Mouse (Mus musculus) duodenum, adult 2 months (tissue): ENCODE results near the gene Pip4k2c. TPM values are rescaled to one million over a fixed set of nuclear protein-coding genes. Genes with fewer than 3 reads are reported as not detected.

Experiments used
- polyA plus RNA-seq: library from polyadenylated mRNA; depleted of rRNA; stranded (reverse); fragments of >200 nt; gene quantifications from 2 replicates; pipeline ENCODE4 v1.2.3, GENCODE M21; 2012; ENCODE audit warnings: low replicate concordance; rRNA removed

Gene Pip4k2c
- 17.3 and 27.4 TPM in 2 replicates for polyA plus RNA-seq

DNA sequence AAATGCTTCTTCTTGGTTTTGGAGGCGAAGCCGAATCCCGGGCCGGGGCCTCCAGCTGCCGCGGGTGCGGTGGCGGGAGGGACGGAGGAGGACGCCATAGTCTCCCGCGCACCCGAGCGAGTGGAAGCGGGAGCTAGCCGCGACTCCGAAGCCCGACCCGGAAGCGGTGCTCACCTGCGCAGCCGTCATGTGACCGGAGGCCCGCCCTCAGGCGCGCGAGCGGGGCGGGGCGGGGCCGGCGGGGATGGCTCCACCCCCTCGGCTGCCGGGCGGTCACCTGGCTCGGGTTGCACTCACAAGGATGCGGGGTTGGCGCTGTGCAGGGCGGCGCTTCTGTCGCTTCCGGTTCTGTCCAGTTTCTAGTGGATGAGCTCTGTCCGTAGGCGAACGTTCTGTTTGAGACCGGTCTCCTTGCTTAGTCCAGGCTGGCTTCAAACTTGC is at the start of gene Pip4k2c:
Gene Pip4k2c, minus strand, starts transcription at position 172 of the 441 bp plus-strand sequence.

GRCm38 (mm10) chr10:127195328-127196129 is 15.9 kb downstream of the Pip4k2c start, which contains the start of gene Dtx3:
Gene Dtx3 (minus strand): TSS chr10:127195728.

DNA sequence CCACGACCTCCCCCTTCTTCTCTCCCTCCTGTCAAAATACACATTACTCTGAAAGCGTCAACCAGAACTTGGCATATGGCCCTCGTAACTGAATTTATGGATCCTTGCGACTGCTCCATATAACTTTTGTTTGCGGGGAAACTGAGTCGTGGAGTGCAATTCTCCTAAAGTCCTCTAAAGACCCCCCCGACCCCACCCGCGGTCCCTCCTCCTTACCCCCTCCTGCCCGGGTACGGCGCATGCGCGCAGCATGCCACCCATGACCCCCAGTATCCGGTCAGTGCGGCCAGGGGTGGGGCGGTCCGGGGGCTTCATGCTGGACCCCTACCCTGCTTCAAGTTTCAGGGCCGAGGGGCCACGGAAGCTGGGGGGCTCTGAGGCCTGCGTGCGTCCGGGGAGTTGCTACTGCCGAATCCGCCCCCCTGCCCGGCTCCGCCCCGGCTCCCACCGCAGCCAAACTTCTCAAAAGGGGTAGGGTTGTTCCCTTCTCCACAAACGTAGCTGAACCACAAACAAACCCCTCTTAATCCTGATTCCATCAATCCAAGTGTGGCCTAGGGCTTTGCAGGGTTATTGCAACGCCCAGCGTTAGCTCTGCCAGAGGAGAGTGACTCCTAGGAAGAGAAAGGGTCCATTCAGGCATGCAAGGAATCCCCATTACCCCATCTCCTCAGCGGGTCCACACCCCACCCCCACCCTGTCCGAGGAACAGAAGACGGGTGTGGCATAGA is 21.6 kb downstream of the Pip4k2c start, which contains the start of gene Arhgef25:
Gene Arhgef25, minus strand, starts transcription at position 433 of the 731 bp plus-strand sequence.

DNA sequence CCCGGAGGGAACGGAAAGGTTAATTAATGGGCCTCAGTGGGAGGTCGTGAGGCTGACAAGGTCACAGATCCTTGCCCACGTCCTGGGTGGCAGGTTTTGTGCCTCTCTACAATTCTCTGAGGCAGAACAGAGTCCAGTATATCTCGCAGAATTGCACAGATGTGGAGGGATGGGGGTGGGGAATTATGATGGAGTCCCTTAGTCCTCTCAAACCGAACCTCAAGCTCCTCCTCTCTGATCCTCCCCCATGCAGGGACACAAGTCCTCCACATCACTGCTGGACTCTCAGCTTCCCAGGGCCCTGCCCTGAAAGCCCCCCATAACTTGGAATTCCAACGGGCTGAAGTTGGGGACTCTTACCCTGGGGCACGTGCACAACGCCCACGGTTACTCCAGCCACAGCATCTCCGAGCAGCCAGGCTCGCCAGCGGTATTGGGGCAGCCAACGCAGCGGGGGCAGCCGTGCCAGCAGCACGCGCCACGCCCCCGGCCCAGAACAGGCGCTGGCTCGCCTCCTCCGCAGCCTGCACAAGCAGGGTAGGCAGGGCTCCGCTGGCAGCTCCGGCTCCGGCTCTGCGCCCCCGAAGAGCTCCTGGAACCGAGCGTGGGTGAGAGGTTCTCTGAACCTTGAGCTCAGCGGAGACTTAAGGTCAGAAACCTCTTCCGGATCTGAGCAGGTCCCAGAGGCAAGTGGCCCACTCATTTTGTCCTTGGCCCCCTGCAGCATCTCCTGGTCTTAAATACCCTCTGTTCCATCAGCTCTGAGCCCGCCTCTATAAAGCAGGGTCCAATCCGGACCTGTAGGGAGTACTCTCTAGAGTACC is 31.3 kb downstream of the Pip4k2c start, which contains the start of gene Slc26a10:
Gene Slc26a10, minus strand, starts transcription at position 775 of the 824 bp plus-strand sequence.

DNA sequence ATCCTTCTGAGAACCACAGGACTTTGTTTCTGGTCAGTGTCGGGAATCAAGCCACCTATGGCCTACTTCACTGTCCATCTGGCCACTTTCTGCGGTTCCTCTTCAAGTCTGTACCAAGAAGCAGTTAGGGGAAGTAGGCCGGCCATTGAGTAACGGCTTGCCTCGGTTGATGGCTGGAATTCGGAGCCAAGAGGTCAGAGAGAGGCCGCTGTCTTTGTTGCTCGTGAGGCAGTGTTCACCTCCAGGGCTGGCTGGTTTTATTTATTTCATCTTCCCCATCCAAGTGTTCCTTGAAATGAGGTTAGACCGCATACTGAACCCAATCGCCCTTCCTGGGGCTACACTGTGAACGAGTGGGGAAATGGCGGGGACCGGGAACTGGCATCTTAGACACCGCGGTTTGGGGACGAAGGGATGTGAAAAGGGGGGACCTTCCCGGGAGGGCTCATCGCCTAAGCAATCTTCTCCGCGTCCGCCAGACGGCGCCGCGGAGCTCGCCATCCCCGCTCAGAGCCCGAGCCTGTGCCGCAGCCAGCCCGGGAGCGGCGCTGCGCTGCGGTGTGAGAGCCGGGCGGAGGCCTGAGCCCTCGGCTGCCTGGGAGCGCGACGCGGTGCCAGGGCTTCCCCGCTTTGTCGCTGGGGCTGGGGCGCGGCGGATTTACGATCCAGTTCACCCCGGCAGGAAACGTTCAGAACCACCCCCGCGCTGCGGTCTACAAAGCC is 46.6 kb downstream of the Pip4k2c start, which contains the start of gene B4galnt1:
Gene B4galnt1, plus strand, starts transcription at position 595 of the 723 bp plus-strand sequence.

Other genes starting within 250 kb of the Pip4k2c start
- 59.2 and 74.5 TPM in 2 replicates for gene Ctdsp2, start 232.9 kb downstream of the Pip4k2c start, polyA plus RNA-seq
- gene Avil, start 210.9 kb downstream of the Pip4k2c start, polyA plus RNA-seq = 0.83 and 9.1 TPM in 2 replicates
- gene Tsfm, start 180.7 kb downstream of the Pip4k2c start, polyA plus RNA-seq = 31.8 and 44.1 TPM in 2 replicates
- gene Mettl1, start 170.2 kb downstream of the Pip4k2c start, polyA plus RNA-seq = 7.0 and 13.9 TPM in 2 replicates
- gene Eef1akmt3, start 170.1 kb downstream of the Pip4k2c start, polyA plus RNA-seq = 0.58 and 1.6 TPM in 2 replicates
- 0.13 and 0.65 TPM in 2 replicates for gene Cyp27b1, start 163.3 kb downstream of the Pip4k2c start, polyA plus RNA-seq
- gene March9, start 151.4 kb downstream of the Pip4k2c start, polyA plus RNA-seq = 4.3 and 5.4 TPM in 2 replicates
- gene Cdk4, start 148.1 kb downstream of the Pip4k2c start, polyA plus RNA-seq = 76.0 and 80.3 TPM in 2 replicates
- gene Tspan31, start 141.3 kb downstream of the Pip4k2c start, polyA plus RNA-seq = 35.7 and 49.3 TPM in 2 replicates
- gene Agap2, start 136.3 kb downstream of the Pip4k2c start, polyA plus RNA-seq = 3.5 and 11.0 TPM in 2 replicates
- gene Os9, start 90.5 kb downstream of the Pip4k2c start, polyA plus RNA-seq = 93.3 and 122 TPM in 2 replicates
- gene B4galnt1, start 46.4 kb downstream of the Pip4k2c start, polyA plus RNA-seq = 360 and 560 TPM in 2 replicates
- gene Slc26a10, start 30.9 kb downstream of the Pip4k2c start, polyA plus RNA-seq = 0.82 and 1.6 TPM in 2 replicates
- 14.2 and 14.6 TPM in 2 replicates for gene Arhgef25, start 21.5 kb downstream of the Pip4k2c start, polyA plus RNA-seq
- 35.7 and 63.9 TPM in 2 replicates for gene Dtx3, start 15.9 kb downstream of the Pip4k2c start, polyA plus RNA-seq
- gene Kif5a, start 51.8 kb upstream of the Pip4k2c start, polyA plus RNA-seq = 1.7 and 6.0 TPM in 2 replicates
- gene Dctn2, start 54.8 kb upstream of the Pip4k2c start, polyA plus RNA-seq = 160 and 195 TPM in 2 replicates
- gene Mbd6, start 77.4 kb upstream of the Pip4k2c start, polyA plus RNA-seq = 74.0 and 74.1 TPM in 2 replicates
- 20.5 and 36.1 TPM in 2 replicates for gene Mars, start 100.2 kb upstream of the Pip4k2c start, polyA plus RNA-seq
- gene Arhgap9, start 110.4 kb upstream of the Pip4k2c start, polyA plus RNA-seq = 5.5 and 13.7 TPM in 2 replicates
- 8.0 and 8.8 TPM in 2 replicates for gene Gli1, start 130.4 kb upstream of the Pip4k2c start, polyA plus RNA-seq
- gene Inhbe, start 142.8 kb upstream of the Pip4k2c start, polyA plus RNA-seq = not detected in 2 replicates
- gene Inhbc, start 158.8 kb upstream of the Pip4k2c start, polyA plus RNA-seq = 0.07 and 0.16 TPM in 2 replicates
- 96.4 and 136 TPM in 2 replicates for gene R3hdm2, start 168.7 kb upstream of the Pip4k2c start, polyA plus RNA-seq